Mouse (Mus musculus): ENCODE measurements around the gene Dph3. TPM values are rescaled to one million over a fixed set of nuclear protein-coding genes. Genes with fewer than 3 reads are reported as not detected.

The Dph3 gene
- total and polyA plus RNA-seq, 2 experiments from 2014 or later, result 45.3 to 78.2 TPM

- H3K27ac ChIP-seq, result peak overlapping the region; percentile 80
- H3K9ac ChIP-seq (replicated peaks; ENCODE audit: low read length), result peak overlapping the region; percentile 48
- H3K4me3 ChIP-seq (ENCODE audit: low read length), result peak overlapping the region; percentile 70
- H3K4me2 ChIP-seq (ENCODE audit: low read depth, low read length), result peak overlapping the region; percentile 87
- DNase-seq (ENCODE audit: low spot score) (peak; percentile 11), ATAC-seq (no peak)
- H3K27me3 ChIP-seq (ENCODE audit: insufficient read depth, low read length), result no peaks in the 10 kb centered on the region
- H3K36me3 ChIP-seq (ENCODE audit: insufficient read depth, low read length), result peaks cover 15% of the 10 kb centered on the region
- no peak for TF ChIP-seq CTCF (IDR thresholded peaks at IDR 0.05; ENCODE audit: low read depth)
- no peaks in the 10 kb centered on the region for H3K9me3 ChIP-seq (ENCODE audit: low read length)
- WGBS, result 19% methylated on average over 8 of the region's 8 CpGs
- 0 out of 2 replicates have a peak, but pooled peaks cover 4% of the 10 kb centered on the region for H3K4me1 ChIP-seq (ENCODE audit: insufficient read depth, low read length)
Observed at GRCm38 (mm10) chr14:32086226-32086625, 697 bp upstream of the Dph3 start.

- 0 out of 2 replicates have a peak, but pooled peaks cover 4% of the 10 kb centered on the region for H3K4me1 ChIP-seq (ENCODE audit: insufficient read depth, low read length)
- peak; percentile 94 for ATAC-seq
- H3K9me3 ChIP-seq (ENCODE audit: low read length), result no peaks in the 10 kb centered on the region
- peak within 1 kb of the TSS; percentile 87 for H3K4me2 ChIP-seq (ENCODE audit: low read depth, low read length)
- no peak for TF ChIP-seq CTCF (IDR thresholded peaks at IDR 0.05; ENCODE audit: low read depth)
- H3K9ac ChIP-seq (replicated peaks; ENCODE audit: low read length), result peak within 1 kb of the TSS; percentile 48
- H3K4me3 ChIP-seq (ENCODE audit: low read length), result peak within 1 kb of the TSS; percentile 70
- peak; percentile 90 for DNase-seq (ENCODE audit: low spot score)
- H3K36me3 ChIP-seq (ENCODE audit: insufficient read depth, low read length), result peaks cover 23% of the 10 kb centered on the region
- WGBS, result 4% methylated on average over 22 of the region's 22 CpGs
- H3K27me3 ChIP-seq (ENCODE audit: insufficient read depth, low read length), result no peaks in the 10 kb centered on the region
- peak within 1 kb of the TSS; percentile 80 for H3K27ac ChIP-seq
Observed at GRCm38 (mm10) chr14:32084761-32085485, 606 bp downstream of the Dph3 start, which contains the start of gene Oxnad1. Oxnad1 (plus strand) TSS chr14:32085374.

- Histone ChIP-seq H3K4me3 (ENCODE audit: low read length) (no peak overlapping the region), H3K9me3 (ENCODE audit: low read length) (no peaks in the 10 kb centered on the region), H3K4me2 (ENCODE audit: low read depth, low read length) (no peak overlapping the region), H3K27me3 (ENCODE audit: insufficient read depth, low read length) (no peaks in the 10 kb centered on the region), H3K4me1 (ENCODE audit: insufficient read depth, low read length) (0 out of 2 replicates have a peak, but pooled peaks cover 4% of the 10 kb centered on the region), H3K9ac (replicated peaks; ENCODE audit: low read length) (no peak overlapping the region), H3K36me3 (ENCODE audit: insufficient read depth, low read length) (peaks cover 23% of the 10 kb centered on the region), H3K27ac (no peak overlapping the region)
- no peak for TF ChIP-seq CTCF (IDR thresholded peaks at IDR 0.05; ENCODE audit: low read depth)
- no peak for DNase-seq (ENCODE audit: low spot score)
- ATAC-seq, result no peak
- 88% methylated on average over 2 of the region's 2 CpGs for WGBS
Observed at GRCm38 (mm10) chr14:32083466-32083865, 2.1 kb downstream of the Dph3 start.

GRCm38 (mm10) chr14:32082891-32083290, 2.6 kb downstream of the Dph3 start:
- H3K4me1 ChIP-seq (ENCODE audit: insufficient read depth, low read length), result 0 out of 2 replicates have a peak, but pooled peaks cover 4% of the 10 kb centered on the region
- no peak overlapping the region for H3K27ac ChIP-seq
- TF ChIP-seq CTCF (IDR thresholded peaks at IDR 0.05; ENCODE audit: low read depth), result no peak
- ATAC-seq (no peak), DNase-seq (ENCODE audit: low spot score) (no peak)
- H3K9me3 ChIP-seq (ENCODE audit: low read length), result no peaks in the 10 kb centered on the region
- H3K9ac ChIP-seq (replicated peaks; ENCODE audit: low read length), result no peak overlapping the region
- H3K4me3 ChIP-seq (ENCODE audit: low read length), result no peak overlapping the region
- no peaks in the 10 kb centered on the region for H3K27me3 ChIP-seq (ENCODE audit: insufficient read depth, low read length)
- H3K4me2 ChIP-seq (ENCODE audit: low read depth, low read length), result no peak overlapping the region
- WGBS, result 94% methylated on average over 6 of the region's 6 CpGs
- peaks cover 23% of the 10 kb centered on the region for H3K36me3 ChIP-seq (ENCODE audit: insufficient read depth, low read length)

GRCm38 (mm10) chr14:32081026-32081425, 4.5 kb downstream of the Dph3 start:
- WGBS, result 82% methylated on average over 10 of the region's 10 CpGs
- Histone ChIP-seq H3K4me1 (ENCODE audit: insufficient read depth, low read length) (no peaks in the 10 kb centered on the region), H3K4me3 (ENCODE audit: low read length) (no peak overlapping the region), H3K9me3 (ENCODE audit: low read length) (no peaks in the 10 kb centered on the region), H3K27me3 (ENCODE audit: insufficient read depth, low read length) (no peaks in the 10 kb centered on the region), H3K4me2 (ENCODE audit: low read depth, low read length) (no peak overlapping the region), H3K9ac (replicated peaks; ENCODE audit: low read length) (no peak overlapping the region), H3K36me3 (ENCODE audit: insufficient read depth, low read length) (peaks cover 23% of the 10 kb centered on the region), H3K27ac (no peak overlapping the region)
- ATAC-seq (no peak), DNase-seq (ENCODE audit: low spot score) (no peak)
- TF ChIP-seq CTCF (IDR thresholded peaks at IDR 0.05; ENCODE audit: low read depth), result no peak

- ATAC-seq, result peak; percentile 85
- 45% methylated on average over 8 of the region's 8 CpGs for WGBS
- peak; percentile 98 for TF ChIP-seq CTCF (IDR thresholded peaks at IDR 0.05; ENCODE audit: low read depth)
Observed at GRCm38 (mm10) chr14:32076896-32077575, 8.5 kb downstream of the Dph3 start.

More at GRCm38 (mm10) chr14:32076896-32077575, 8.5 kb downstream of the Dph3 start:
- Histone ChIP-seq H3K9ac (replicated peaks; ENCODE audit: low read length) (no peak overlapping the region), H3K27me3 (ENCODE audit: insufficient read depth, low read length) (no peaks in the 10 kb centered on the region), H3K36me3 (ENCODE audit: insufficient read depth, low read length) (peaks cover 13% of the 10 kb centered on the region), H3K9me3 (ENCODE audit: low read length) (no peaks in the 10 kb centered on the region), H3K4me2 (ENCODE audit: low read depth, low read length) (no peak overlapping the region), H3K4me1 (ENCODE audit: insufficient read depth, low read length) (0 out of 2 replicates have a peak, but pooled peaks cover 3% of the 10 kb centered on the region), H3K27ac (no peak overlapping the region), H3K4me3 (ENCODE audit: low read length) (no peak overlapping the region)
- DNase-seq (ENCODE audit: low spot score), result peak; percentile 82

Data from hindbrain, postnatal 0 days (tissue).